Mouse (Mus musculus): ENCODE data around the gene Tardbp.

The Tardbp gene

DNA sequence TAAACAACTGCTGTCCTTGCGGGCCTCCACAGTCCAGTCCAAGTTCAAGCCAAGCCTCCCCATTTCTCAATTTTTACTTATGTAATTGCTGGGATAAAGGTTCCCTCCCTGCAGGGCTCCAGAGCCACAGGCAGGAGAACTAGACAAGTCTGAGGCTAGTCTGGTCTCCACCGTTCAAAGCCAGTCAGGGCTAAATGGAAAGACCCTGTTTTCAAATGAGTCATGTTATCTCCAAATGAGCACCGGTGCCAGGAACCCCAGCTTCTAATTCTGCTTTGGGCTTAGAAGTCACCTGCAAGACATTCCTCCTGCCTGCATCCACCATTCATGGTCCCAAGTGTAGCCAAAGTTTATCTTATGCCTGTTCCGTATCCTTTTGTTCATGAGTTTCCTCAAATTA lies 24.9 kb downstream of the Tardbp start:
- no peak for ATAC-seq (ENCODE audit: low TSS enrichment)

DNA sequence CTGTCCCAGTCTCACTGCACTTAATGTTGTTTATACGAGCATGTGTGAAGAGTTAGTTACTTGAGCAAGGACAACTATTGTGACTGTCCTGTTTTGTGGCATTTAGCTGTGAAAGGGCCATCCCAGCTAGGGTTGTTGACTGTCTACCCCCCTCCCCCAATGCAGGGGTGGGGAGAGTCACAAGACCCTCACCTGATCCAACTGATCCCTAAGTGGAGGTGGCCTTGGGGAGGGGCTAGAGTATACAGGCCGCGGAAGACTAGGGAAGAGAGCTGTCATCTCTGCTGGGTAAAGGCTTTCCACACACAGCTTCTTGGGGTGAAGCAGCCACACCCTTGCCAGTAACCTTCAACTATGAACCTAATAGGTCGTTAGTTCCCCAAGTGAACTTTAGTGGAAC lies 26.5 kb downstream of the Tardbp start:
- ATAC-seq (ENCODE audit: low TSS enrichment), result no peak

DNA sequence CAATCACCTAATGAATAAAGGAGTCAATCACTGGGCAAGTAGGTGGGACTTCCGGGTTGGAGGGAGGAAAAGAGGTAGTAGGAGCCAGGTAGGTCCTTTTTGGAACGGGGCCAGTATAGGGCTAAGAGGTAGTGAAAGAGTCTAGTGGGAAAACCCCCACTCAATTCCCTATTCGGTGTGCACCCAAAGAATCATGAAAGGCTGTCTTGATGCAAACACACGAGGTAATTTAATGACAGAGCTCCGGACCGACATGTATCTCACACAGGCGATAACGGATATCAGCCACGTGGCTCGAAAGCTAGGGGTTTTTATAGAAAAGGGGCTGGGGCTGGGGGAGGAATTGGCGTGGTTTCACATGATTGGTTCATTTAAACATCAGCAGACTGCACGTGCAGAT lies 28.0 kb downstream of the Tardbp start:
- no peak for ATAC-seq (ENCODE audit: low TSS enrichment)

DNA sequence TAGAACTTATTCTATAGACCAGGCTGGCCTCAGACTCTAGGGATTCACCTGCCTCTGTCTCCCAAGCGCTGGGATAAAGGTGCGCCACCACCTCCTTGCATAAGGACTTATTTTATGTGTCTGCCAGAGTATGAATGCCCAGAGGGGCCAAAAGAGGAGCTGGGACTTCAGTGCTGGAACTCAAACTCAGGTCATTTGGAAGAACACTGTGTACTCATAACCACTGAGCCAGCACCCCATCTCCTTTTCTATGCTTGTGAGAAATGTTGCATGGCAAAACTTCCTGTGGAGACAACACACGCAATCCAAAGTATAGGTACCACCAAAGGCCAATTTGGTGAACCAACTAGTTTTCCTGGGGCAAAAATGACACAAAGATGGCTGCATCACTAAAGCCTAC lies 30.1 kb downstream of the Tardbp start:
- ATAC-seq (ENCODE audit: low TSS enrichment), result no peak

DNA sequence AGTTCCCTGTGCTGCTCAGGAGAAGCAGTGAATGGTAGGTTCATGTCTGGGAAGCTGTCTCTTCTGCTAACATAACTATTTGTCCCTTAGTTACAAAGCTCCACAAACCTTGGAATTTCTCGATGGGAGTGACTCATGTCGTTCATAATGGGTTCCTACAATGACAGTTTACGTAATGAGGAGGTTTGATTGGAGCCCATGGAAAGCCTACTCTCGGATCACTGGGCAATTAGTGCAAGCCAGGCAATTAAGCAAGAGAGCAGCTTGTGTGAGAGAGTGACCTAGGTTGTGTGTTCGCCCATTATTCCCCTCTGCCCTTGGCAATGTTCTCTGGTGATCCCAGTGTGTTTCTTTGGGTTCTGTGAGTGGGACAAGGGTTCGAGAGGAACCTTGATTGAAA lies 30.9 kb downstream of the Tardbp start:
- no peak for ATAC-seq (ENCODE audit: low TSS enrichment)

DNA sequence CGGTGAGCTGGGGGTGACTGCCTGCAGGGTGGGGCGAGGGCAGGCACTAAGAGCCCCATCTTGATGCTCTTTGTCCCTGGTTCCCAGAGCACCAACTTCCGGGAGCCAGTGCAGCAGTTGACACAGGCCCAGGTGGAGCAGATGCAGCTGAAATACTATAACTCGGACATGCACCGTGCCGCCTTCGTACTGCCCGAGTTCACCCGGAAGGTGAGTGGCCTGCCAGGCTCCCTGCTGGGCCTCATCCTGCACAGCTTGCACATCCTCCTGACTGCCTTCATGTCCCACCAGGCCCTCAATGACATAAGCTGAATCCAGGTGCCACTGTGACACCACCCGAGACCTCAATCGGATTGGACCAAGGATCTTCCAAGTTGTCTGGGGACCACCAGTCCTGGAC lies 32.8 kb downstream of the Tardbp start:
- no peak for ATAC-seq (ENCODE audit: low TSS enrichment)

DNA sequence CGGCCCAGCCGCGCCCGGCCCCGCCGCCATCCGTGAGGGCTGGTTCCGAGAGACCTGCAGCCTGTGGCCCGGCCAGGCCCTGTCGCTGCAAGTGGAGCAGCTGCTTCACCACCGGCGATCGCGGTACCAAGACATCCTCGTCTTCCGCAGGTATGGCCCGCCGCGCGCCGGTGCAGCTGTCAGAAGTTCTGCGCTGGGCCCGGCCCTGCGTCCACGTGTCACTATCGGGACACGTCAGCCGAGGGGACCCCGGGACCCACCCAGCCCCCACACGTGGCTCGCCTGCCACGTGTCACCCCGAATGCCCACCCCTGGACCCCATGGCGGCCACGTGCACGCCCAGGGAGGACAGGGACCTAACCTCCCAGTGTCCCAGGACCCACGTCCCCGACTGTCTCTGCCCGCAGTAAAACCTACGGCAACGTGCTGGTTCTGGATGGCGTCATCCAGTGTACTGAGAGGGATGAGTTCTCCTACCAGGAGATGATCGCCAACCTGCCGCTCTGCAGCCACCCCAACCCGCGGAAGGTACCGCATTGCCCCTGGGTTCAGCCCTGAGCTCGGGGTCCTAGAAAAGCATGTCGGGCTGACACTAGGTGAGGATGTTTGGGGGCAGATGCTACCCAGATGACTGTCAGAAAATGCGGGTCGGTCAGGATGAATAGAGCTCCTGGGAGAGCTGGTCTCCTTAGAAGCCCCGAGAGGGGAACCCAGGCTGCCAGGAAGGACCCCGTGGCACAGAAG lies 35.0 kb downstream of the Tardbp start:
- ATAC-seq (ENCODE audit: low TSS enrichment), result peak; percentile 18; the same call in 1 of the 2 replicates

DNA sequence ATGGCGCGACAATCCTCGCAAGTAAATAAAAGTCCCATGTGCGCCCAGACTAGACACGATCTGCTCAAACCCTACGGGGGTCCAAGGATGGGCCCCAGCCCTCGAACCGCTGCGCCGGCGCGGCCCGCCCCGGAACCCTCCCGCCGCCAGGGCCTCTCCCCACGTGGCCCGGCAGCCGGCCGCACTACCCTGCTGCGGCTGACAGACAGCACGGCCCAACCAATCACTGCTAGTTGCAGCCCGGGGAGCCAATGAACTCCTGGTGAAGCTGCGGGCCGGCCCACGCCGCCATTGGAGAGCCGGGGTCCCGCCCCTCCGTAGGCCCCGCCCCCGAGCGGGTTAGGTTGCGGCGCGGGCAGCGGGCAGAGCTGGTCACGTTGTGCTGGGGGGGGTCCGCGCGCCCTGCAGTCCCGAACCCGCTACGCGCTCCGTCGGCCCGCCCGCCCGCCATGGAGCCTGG lies 35.6 kb downstream of the Tardbp start, which contains the start of gene Srm:
TSS of gene Srm (plus strand) at position 333 of the 460 bp plus-strand sequence.
- peak; percentile 97 for ATAC-seq (ENCODE audit: low TSS enrichment)

DNA sequence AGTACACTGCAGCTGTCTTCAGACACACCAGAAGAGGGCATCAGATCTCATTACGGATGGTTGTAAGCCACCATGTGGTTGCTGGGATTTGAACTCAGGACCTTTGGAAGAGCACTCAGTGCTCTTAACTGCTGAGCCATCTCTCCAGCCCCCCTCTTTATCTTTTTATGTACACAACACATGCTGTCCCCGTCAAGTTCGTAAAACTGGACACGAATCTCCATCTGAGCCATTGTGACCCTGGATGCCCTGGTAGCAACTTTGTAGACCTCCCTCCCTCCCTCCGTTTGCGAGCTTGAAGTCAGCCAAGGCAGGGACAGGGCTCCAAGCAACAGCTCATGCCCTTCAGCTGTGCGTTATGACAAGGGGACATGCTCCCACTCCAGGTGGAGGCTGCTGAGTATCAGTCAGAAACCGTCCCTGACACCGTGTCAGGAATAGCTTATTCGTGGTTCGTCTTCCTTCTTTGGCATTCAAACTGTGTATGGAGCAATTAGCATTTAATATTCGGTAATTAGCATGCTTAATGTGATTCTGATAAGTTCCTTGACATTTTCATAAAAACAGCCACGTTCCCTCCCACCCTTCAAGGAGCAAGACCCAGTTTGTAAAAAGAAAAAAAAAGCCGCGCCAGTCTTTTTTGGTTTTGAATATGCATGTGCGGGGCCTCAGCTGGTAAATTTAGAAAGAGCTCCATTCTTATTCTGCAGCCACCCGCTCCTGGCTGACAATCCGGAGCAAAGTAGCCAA lies 36.2 kb downstream of the Tardbp start:
- ATAC-seq (ENCODE audit: low TSS enrichment), result peak; percentile 17; the same call in 1 of the 2 replicates

DNA sequence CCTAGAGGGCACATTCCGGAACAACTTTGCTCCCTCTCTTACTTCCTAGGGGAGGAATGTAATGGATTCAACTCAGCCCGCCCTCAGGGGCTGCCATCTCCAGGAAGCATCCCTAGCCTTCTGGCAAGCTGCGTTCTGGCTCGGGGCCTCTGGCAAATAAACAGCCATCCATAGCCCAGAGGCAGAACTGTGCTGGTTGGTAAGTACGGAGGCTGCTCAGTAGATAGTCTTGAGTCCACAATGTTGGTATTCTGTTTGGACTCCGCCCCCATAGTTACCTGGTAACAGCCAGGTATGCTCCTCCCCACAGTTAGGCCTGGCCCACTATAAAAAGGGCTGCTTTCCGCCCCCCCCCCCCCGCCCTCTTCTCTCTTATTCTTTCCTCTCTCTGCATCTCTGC lies 37.3 kb downstream of the Tardbp start:
- no peak for ATAC-seq (ENCODE audit: low TSS enrichment)

DNA sequence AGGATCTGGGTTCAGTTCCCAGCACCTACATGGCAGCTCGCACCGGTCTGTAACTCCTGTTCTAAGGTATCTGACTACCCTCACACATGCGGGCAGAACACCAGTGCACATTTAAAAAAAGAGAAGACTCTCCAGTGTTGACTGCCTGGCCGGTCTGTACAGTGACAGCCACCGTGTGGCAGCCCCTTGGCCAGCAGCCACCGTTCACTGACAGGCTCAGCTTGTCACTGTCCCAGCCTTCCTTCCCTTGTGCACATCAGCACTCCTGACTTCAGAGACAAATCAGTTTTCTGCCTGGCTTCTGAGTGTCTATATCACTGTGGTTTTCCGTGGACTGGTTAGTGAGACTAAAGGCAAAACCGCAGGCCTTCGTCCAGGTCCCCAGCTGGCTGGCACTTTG lies 38.0 kb downstream of the Tardbp start:
- no peak for ATAC-seq (ENCODE audit: low TSS enrichment)

DNA sequence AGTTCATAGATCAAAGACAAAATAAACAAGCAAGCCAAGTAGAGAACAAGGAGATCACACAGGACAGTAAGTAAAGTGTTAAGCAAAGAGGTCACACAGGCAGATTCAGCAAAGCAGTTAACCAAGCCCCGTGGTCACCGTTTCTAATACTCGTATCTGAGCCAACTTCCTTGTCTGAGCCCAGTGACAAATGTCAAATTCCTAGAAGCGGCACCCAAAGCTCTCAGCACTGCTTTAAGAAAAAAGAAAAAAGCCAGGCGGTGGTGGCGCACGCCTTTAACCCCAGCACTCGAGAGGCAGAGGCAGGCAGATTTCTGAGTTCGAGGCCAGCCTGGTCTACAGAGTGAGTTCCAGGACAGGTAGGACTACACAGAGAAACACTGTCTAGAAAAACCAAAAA lies 40.2 kb downstream of the Tardbp start:
- ATAC-seq (ENCODE audit: low TSS enrichment), result no peak

DNA sequence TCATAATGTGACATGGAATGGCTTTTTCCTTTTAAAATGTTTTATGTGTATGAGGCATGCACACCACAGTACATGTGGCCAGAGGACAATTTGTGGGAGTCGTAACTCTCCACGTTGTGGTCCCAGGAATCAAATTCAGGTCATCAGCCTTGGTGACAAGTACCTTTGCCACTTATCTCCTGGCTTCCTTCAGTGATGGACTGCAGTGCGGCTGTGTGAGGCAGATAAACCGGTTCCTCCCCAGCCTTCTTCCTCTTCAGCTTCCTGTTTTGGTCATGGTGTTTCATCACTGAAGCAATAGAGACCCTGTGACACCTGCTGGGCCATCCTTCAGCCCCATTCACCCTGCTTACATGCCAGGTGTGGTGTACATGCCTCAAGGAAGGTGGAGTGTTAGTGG lies 43.6 kb downstream of the Tardbp start:
- ATAC-seq (ENCODE audit: low TSS enrichment), result no peak

DNA sequence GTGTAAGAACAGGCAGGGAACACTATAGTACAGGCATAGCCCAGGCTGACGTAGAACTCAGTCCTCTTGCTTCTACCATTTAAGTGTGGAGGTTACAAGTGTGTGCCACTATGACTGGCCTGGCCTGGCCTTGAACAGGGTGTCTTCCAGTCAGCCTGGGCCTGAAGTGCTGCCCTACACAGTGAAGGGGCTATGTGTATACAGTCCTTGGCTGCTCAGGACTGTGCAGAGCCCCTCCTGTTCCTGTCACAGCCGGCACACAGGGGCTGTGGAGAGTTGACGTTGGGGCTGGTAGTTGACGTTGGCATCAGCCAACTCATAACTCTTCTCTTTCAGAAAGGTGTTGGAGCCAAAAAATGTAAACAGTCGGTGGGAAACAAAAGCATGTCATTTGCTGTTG lies 45.4 kb downstream of the Tardbp start:
- no peak for ATAC-seq (ENCODE audit: low TSS enrichment)

DNA sequence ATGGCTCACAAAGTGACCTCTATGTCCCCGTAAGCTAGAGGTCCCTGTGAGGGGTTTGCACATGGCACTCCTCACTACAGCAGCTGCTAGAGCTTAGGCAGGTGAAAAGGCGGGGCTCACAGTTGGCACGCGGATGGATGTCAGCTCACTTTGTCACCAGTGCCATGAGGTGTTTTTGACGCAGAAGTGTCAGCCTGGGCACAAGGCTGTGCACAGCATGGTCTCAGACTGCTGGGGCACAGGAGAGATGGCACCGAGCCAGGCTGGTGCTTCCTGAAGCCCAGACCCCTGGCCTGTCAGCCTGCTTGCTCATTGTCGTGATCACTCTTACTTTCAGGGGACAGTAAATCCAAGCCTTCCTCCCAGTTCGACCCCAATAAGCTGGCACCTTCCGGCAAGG lies 46.1 kb downstream of the Tardbp start:
- ATAC-seq (ENCODE audit: low TSS enrichment), result no peak

DNA sequence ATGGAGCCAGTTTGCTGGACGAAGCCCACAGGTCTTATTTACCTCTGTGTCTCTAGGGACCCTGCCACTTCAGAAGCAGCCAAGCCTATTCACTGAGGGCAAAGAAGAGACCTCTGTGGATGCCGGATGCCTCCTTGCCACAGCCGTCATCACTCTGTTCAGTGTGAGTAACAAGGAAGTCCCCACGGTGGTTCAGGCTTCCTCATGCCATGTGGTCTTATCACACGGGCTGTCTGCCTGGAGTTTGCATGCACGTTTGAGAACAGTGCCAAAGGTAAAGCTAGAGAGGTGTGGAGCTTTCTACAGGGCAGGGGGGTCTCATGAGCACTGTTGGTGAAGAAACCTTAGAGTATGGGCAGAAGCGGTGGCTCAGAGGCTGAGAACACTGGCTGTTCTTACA lies 53.6 kb downstream of the Tardbp start:
- ATAC-seq (ENCODE audit: low TSS enrichment), result no peak

DNA sequence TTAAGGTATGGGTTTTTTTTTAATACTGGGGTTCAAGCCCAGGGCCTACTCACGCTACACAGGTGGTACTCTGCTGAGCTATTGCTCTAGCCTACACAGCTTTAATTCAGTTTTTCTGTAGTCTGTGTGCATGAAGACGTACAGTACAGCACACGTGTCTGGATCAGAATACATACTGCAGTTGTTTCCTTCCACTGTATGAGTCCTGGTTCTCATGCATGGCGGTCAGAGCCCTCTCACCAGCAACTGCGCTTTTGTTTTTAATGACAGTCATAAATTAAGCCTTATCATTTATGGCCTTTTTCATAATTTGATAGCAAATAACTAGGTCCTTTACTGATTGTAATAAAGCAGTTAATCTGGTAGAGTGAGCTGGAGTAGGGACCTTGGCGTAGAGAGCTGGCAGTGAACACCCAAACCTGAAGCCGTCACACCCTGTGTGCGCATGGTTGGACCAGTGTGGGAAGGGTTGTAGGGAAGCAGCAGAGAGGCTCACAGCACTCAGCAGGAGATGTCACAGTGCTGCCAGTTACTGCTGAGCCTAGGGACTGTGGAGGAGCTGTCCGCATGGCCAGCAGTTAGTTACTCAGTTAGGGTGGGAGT lies 56.0 kb downstream of the Tardbp start:
- no peak for ATAC-seq (ENCODE audit: low TSS enrichment)

DNA sequence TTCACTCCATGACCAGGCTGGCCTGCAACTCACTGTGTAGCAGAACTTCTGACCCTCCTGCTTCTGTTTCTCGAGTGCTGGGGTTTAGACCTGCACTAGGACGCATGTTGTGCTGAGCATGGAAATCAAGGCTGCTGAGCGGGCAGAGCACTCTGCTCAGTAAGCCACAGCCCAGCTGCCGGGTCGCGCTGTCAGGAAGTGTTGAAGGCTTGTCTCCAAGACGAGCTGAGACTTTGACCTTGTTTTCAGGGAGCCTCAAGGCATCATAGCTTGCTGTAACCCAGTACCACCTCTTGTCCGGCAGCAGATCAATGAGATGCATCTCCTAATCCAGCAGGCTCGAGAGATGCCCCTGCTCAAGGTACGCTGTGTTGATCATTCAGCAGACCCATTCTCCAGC lies 56.7 kb downstream of the Tardbp start:
- no peak for ATAC-seq (ENCODE audit: low TSS enrichment)

DNA sequence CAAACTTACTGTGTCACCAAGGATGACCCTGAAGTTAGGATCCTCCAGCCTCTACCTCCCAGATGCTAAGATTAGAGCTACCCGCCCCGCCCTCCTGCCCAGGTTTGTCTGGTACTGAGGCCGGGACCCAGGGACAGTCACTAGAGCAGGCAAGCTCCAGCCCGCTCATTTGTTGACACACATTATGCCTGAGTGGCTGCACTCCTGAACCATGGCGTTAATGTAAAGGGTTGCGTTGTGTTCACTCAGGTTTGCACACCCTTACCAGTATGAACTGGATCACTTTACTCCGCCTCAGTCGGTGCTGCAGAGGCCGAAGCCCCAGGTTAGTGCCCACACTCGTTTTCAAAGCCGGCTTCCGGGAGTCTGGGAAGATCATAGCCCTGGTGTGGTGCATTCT lies 63.2 kb downstream of the Tardbp start:
- ATAC-seq (ENCODE audit: low TSS enrichment), result no peak

DNA sequence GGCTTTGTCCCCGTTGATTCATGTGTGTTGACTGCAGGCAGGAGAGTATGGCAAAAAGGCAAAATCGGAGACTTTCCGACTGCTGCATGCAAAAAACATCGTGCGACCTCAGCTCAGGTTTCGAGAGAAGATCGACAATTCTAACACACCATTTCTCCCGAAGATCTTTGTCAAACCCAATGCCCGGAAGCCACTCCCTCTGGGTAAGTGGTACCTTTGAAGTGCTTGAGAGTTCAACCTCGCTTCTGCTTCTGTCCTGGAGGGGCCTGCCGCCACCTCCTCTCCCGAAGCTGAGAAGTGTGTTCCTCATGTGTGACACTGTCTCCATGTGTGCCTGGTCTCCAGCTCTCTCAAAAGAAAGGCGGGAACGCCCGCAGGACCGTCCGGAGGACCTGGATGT lies 64.1 kb downstream of the Tardbp start:
- ATAC-seq (ENCODE audit: low TSS enrichment), result no peak
